Mouse (Mus musculus) layer of hippocampus, postnatal 36 days (tissue): ENCODE measurements around the gene Ormdl3. TPM values are rescaled to one million over a fixed set of nuclear protein-coding genes. Genes with fewer than 3 reads are reported as not detected.

Experiments
- DNase-seq, 2 experiments: peaks; one replicate each; pipeline ENCODE4 v3.0.0; 2022
- total RNA-seq, 2 experiments: library from RNA; stranded (reverse); gene quantifications; 2 replicates each; pipeline ENCODE4 v1.2.3; 2021

Gene Ormdl3
- total RNA-seq, 2 experiments from 2014 or later, result 55.7 to 61.4 TPM

DNA sequence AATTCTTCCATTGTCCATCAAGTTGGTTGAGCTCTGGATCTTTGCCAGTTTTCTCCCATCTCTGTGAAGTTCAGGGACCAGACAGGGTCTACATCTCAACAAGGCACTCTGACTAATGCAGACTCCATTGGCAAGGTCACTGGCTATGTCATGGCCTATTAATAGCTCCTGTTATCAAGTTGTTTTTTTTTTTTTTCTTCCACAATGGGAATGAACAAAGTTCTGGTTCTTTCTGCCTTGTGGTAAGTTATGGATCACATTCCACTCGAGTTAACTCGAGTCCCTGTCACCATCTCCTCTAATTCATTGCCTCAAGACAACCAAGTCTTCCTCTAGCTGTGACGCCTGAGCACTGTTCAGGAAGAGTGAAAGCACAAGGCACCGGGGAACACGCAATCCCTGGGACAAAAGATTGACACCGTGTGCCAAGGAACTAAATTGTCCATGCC is 1.7 kb upstream of the Ormdl3 start:
- no peak for DNase-seq

DNA sequence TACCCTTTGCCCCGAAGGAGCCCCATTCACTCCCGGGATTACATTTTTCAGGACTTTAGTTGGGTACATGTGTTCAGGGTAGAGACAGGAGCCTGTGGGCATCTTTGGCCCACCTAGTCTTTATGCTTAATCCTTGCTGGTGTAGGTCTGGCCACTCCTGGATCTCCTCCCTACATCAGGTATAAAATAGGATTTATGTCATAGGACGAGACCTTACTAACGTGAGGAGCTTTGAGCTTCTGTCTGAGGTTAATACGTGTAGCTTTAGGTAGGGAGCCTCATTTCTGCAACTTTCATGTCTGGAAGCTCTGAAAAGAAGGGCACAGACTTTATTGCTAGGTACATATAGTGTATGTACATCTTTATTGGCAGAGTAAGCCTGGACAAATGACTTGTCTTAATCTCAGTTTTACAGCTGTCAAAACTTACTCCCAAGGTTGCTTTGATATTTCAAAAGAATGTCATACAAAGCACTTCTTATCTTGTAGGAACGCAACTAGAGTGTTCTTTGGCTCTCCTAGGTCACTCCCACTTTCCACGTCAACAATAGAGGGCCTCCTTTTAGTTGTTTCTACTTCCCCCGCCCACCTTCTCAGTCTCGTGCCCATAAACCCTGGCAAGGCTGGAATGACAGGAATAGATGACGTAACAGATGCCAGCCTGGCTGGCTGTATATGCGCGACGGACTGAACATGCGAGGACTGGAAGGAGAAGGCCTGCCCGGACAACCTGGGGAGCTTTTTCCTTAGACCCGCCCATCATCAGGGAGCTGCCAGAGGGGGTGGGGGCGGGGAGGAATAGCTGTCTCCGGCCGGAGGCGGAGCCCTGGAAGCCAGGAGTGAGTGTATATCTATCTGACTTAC is 747 bp upstream of the Ormdl3 start:
- DNase-seq, result peak; percentile 52 to 53

DNA sequence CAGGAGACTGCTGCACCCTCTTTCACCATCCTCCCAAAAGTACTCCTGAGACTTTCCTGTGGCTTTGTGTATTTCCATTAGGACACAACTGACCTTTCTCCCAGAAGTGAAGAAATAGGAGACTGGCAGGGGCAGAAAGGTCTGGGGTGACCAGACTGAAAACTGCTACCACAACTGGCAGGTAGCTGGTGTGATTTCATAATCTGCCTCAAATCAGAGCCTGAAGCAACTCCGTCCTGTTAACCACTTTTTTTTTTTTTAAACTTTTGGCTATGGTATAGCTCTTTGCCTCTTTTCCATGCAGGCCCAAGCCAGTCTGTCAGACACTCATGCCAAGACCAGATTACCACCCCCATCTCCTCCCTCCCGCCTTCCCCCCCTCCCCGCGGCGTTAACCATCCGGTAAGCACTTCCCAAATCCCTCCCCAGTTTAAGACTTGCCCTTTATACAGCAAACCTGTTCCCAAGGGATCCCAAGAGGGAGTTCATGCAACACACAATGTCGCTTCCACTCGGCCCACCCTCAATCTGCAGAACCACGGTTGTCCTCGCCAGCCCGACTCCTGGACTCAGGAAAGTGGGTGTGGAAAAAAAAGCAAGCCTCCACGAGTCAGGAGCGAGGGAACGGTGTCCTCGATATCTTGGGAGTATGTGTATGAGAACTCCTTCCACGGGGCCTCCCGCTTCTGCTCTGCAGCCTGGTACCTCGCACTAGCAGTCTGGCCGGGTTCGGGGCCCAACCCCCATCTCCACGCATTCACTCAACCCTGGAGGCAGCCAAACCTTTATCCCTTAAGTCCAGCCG is 879 bp downstream of the Ormdl3 start:
- DNase-seq, result peak in 1 of 2 experiments; percentile 30

DNA sequence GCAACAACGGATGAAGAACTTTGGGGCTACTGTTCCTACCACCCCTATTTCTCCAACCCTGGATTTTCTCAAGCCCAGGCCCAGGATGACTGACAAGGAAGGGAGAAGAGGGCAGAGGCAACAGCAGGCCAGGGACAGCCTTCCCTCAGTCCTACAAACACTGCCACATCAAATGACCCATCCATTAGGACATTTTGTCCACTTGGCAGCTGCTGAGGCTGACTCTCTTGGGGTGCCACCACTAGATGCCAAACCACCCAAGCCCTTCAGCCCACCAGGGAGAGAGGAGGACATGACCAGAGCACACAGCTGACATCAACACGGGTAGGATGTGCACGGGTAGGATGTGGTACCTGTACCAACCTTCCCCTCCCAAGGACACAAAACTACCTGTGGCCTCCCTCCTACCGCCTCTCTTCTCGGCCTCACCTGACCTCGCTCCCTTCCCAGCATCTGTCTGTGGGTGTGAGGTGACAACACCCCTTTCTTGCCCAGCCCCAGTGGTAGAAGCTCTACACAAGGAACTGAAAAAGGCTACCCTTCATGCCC is 2.5 kb downstream of the Ormdl3 start:
- DNase-seq, result no peak

DNA sequence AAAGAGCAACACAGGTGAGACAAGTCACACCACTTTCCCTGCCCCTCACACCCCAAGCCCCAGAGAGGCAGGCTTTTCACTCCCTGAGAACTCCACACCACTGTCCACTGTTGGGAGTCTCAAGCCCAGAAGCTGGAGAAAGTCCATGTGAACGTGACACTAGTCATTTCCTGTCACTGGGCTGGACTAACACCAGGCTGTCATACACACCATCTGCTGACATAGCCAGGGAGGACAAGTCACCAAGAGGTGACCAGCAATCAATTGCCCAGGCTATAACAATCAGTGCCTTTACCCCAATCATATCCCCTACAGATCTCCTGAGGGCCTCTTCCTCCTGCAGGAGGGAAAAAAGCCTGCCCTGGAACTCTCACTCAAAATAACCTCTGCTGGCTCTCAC is 3.0 kb downstream of the Ormdl3 start:
- DNase-seq, result no peak

DNA sequence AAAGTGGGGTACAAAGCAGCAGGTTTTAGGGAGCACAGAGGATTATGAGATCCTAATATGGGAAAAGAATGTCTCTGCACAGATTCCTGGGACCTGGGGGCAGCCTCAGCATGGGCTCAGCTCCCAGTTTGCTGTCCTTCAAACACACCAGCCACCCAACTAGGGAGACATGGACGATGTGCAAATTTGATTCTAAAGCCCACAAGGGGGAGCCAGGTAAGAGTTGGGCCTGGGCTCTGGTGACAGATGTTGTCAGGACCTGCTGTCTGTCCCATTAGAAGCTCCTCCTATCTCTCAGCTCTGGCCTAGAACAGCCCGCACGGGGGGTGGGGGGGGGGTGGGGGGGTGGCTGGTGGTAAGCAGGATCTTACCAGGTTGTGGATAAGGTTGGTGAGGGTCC is 3.6 kb downstream of the Ormdl3 start:
- no peak for DNase-seq

DNA sequence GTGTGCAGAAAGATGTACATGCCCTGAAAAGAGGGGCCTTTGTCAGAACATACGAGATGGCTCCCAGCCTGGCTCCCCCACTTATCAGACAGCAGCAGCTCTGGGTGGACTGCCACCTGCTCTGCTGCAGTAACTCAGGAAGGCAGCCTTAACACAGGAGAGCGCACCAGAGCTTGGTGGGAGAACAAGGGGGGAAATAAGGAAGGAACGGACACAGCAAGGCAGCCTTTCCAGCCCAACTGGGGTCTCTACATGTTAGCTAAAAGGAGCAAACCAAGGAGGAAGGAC is 4.0 kb downstream of the Ormdl3 start:
- DNase-seq, result no peak

DNA sequence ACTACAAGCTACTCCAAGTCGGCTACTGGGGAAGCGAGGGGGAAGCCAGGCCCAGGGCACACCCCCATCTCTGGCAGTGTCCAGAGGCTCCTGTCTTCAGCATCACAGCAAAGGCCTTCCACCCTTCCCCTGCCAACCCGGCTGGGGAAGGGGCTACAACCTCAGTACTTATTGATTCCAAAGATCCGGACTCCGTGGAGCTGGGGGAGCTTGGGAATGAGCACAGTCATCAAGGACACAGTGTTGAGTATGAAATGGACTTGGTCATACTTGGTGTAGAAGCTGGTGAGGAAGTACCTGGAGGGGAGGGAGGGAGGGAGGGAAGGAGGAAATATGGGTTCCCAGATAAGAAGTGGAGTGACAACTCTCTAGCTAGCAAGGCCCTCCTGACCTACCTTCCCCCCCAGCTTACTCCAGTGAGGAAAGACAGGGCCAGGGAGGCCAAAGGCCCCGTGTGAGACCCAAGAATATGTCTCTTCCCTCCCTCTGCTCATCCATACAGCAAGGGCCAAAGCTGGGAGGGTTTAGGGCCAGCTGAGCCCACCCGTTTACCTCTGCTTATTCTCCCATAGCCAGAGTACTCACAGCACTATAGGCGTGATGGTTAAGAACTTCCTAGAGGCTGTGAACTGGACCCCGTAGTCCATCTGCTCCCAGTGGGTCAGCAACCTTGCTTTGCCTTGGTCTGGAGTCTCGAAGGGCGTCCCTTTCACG is 4.5 kb downstream of the Ormdl3 start:
- DNase-seq, result no peak

DNA sequence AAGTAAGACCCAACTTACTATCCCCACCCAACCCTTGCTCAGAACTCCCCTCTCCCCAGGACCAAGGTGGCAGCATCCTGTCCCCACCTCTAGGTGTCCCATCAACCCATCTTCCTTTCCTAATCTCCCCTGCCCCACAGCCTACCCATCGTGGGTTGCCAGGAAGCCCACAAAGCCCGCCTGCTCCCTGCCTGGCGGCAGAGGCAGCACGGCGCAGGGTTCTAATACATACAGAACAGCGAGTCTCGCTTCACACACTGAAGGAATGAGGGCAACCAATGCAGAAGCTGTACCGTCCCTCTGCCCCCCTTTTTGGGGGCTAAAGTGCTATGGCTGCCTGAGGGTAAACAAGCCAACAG is 5.2 kb downstream of the Ormdl3 start:
- DNase-seq, result no peak

DNA sequence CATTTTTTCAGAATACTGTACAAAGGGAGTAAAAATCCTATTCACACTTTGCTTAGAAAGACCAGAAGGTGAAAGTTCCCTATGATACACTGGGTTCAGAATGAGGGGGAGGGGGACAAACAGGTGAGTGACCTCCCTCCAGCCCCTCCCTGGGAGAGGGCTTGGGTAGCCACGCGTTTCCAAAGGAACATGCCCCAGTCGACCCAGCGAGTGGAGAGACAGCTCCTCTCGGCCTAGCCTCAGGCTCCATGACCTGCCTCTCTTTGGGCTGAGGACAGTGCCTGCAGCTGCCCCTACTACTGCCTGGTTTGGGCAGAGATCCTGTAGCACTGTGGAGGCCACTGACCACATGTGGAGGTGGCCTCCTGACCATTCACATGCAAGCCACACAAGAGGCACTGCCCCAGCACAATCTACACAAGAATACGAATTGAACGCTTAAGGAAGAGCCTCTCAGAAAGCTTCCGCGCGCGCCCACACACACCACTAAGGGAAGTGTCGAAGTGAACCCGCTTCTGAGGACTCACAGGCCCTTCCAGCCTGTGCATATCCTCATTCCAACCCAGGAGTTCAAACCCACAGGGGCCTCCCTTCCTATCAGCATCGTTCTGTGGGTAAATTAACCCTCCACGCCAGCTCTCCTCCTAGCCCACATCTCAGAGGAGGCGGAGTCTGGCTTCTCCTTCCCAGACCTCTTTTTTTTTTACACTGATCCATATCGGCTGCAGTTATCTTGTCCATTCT is 5.7 kb downstream of the Ormdl3 start:
- no peak for DNase-seq

DNA sequence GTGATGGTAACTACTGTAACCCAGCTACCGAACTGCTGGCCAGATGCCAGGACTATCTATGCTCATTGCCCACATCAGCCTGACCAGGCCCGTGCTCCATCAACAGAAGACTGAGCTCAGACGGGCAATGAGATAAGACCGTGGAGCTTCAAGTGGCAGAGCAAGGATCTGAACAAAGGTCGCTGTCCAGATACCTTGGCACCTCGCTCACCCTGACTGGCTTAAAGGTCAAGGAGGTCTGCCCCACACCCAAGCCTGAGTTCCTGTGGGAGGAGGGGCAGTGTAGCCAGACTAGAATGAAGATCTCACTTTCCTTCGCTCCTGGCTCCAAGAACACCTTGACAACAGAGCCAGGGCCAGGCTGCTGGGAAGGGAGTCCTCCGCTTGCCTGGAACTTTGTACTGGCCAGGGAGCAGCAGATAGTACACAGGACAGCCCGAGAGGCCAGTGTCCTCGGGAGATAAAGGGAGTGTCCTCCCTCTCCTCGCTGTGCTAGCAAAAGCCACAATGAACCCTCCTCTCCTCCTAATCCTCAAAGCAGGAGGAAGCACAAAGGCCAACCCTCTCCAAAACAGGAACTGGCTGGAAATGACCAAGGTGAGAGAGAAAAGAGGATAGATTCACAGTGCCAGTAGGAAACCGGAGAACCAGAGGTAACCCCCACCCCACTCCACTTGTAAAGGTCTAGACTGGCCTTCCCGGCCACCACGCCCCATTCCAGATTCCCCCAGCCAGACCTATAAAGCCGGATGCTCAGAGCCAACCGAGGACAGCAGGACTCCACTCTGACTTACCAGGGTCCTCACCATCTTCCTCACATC is 6.7 kb downstream of the Ormdl3 start:
- DNase-seq, result no peak

DNA sequence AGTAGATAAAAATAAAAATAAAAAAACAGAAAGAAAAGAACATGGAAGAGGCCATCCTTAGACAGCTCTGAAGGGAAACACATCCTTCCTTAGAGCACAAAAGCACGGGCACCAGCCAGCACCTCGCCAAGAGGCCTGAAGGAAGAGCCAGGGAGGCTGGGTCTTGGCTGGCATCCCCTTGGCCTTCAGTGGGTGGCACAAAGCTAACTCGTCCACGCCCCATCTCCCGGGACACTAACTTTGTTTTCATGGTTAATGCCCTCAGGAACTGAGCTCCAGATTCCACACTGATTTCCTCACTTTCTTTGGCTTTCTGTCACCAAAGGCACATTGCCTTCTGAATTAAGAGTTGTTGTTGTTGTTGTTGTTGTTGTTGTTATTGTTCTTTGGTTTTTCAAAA is 9.4 kb downstream of the Ormdl3 start:
- DNase-seq, result no peak

DNA sequence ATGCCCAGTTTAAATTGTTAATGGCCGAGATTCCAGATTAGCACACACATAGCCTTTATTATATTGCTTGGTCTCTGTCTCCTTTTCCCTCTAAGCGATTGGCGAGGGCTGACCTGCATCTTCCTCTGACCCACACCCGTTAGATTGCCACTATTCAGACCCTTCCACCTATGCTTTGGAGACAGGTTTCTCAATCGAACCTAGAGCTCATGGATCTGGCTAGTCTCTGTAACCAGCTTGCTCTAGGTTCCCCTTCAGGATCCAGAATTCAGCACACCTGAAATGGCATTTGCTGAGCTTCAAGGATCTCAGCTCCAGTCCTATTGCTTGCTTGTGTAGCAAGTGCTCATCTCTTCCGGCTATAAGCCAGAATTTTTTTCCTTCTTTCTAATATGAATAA is 17.7 kb downstream of the Ormdl3 start:
- no peak for DNase-seq

DNA sequence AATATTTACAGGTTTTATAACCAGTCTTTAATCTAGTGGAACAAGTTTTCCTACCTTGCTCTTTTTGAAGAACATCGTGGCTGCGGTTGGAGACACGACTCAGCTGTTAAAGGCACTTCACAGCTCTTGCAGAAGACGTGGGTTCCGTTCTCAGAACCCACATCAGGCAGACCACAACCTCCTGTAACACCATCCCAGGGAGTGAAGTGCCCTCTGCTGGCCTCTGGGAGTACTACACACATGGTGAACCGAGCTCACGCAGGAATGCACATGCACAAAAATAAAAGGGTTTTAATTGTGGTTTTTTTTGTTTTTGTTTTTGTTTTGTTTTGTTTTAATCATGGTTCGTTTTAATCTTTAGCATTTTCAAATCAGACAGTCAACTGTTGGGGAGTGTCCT is 18.8 kb downstream of the Ormdl3 start:
- no peak for DNase-seq

DNA sequence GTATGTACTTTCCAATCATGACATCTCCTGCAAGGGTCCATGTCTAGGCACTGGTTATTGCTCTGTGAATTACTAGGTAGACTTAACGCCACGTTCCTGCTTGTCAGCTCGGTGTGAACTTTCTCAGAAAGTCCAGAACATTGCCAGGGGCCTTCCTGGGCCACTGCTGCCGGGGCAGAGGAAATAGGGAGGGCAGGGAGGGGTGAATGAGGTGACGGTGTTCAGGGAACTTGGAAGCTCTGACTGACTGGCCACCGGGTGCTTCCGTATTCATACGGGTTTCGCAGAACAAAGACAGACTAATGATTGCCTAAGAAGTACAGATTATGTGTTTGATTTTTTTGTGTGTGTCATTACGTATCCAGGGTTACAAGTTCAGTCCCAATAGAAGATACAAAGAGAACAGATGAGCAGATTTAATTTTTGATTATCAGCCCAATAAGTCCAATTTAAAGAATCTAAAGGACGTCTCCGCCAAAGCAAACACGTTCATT is 23.2 kb downstream of the Ormdl3 start:
- DNase-seq, result no peak

DNA sequence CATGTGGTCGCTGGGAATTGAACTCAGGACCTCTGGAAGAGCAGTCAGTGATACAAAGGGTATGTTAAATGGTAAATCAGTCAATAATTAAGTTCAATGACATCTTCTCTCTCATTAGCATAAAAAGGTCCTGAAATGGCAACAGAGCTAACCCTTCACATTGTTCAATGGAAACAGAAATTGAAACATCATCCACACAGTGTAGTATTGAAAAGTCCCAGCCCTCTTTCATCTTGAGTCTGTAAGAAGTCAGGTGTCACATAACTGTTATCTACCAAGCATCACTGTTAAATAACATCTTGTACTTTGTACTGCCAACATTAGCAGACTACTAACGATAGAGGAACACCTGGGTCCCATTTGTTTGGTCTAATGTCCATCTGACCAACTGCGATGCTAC is 24.1 kb downstream of the Ormdl3 start:
- DNase-seq, result no peak

DNA sequence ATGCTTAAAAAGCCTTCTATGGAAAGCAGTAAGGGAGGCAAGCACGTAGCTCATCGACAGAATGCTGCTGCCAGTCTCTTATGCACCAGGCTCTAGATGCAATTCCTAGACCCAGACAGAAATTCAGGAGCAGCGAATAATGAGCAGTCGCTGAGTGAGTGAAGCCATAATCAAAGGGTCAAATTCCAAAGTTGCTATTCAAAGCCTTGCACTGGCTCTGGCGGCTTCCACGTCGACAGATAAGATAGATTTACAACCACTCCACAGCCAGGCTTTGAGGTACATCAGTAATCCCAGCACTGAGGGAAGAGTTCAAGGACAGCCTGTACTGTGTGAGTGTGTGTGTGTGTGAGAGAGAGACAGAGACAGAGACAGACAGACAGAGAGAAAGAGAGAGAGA is 26.2 kb downstream of the Ormdl3 start:
- no peak for DNase-seq

DNA sequence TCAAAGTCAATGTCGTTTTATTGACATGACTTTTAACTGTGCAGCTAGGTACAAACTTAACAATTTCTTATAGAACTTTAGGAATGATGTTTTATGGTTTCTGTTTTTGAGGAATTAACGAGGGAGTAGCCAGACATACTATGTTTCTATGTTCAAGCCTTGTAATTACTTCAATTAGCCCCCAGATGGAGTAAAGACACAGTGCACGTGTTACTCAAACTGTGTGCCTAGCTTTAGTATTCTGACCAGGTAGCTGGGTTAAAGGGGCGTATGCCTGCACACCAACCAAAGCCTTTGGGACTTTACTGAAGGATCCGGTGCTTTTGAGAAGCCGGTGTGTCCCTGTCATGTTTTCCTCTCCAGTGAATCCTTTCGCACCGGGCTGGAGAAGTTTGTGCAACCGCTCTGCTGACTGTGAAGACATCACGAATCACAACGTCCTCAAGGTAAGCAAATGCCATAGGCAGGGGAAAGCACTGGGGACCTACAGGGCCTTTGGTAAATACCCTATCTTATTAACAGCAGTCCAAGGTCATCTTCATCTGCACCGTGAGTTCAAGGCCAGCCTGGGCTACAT is 32.0 kb downstream of the Ormdl3 start:
- no peak for DNase-seq

DNA sequence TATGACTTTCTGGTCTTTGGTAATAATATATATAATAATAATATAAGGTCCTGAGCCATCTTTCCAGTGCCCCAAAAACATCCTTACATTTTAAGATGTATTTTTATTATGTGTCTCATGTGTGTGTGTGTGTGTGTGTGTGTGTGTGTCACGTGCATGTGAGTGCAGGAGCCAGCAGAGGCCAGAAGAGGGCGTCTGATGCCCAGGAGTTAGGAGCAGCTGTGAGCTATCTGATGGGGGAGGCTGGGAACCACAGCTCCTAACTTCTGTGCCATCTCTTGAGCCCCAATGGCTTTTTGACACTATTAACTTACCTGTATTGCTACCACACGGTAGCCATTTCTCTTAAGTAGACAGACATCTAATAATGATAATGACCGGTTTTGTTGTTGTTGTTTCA is 33.2 kb downstream of the Ormdl3 start:
- DNase-seq, result no peak

DNA sequence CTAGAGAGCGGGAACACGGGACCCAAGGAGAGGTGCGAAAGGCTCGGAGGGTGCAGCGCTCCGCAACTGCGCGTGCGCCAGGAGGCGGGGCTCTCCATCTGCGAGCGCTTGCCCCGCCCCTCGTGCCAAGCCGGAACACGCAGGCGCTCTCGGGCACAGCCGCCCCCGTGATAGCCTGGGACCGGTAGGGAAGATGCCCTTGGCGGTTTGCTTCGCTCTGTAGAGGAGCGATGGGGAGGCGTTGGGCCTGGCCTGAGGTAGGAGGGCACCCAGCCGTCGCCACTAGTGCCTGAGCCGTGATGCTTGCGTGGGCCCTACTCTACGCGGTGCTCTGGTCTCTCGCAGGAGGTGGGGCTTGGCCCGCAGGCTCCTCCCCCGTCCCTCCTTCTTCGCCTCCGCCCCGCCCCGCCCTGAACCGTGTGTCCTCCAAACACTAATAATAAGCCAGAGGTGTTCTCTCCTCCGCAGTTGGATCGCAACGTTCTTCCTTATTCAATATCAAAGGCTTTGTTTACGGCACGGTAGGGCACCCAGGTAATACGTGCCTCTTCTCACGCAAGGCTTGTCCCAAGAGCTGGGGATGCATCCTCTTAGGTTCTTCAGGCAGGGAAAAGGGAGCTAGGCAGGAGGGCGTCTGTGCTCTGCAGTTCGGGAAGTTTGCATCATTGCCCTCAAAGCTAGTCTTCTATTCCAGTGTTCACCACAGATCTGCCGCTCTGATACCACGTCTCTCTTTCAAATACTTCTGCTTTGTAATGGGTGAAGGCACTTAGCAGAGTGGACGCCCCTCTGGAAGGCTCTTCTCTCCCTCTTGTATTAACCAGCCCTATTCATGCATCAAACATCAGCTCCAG is 36.0 kb downstream of the Ormdl3 start, which contains the start of gene Zpbp2:
Gene Zpbp2 (plus strand): TSS at position 123 of the 854 bp plus-strand sequence.
- peak; percentile 92 to 93 for DNase-seq
